ENCODE assay signal across 15 mouse cellular contexts in the genomic region with DNA sequence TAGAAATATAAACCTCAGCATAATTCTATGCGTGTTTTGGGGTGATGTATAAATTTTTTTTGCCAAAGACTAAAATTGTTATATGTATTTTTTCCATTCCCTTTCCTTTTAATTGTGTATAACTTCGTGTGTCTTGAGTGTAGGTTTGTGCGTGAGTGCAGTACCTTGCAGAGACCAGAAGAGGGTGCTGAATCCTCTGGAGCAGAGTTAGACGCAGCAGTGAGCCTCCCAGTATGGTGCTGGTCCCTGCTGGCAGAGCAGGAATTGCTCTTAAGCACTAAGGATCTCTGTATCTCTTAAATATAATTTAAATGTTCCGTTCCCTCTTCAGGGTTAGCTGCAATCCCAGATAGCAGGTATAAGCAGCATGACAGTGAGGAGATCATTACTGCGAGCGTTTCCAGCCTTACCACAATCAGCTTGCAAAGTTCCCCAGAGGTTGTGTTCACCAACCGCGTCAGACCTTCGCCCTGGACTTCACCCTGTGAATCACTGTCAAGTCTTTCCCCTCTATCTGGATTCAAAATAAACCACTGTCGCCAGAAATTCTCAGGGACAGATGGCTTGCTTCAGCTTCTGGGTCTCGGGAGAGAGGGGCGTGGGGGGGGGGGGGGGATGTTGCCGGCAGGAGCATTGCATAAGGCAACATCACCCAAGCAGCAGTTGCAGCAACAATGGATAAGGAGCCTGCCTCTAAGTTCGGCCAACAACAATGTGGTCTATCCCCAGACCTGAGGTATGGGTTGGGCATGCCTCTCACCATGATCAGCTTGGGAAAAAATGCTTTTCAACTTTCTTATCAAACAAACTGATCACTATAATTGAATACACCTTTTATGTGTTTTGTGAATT. TPM values are rescaled to one million over a fixed set of nuclear protein-coding genes. Genes with fewer than 3 reads are reported as not detected.
A peak's percentile ranks its signal among the peaks of the same experiment; 100 is the strongest.
DNase-seq lines count a peak whose midpoint lies in the region; ATAC-seq and TF ChIP-seq lines count a peak whose summit lies in the region.
"Had no signal": no experiment of that assay in that cellular context is flagged by ENCODE, and none has a peak within 500 bp of the region (broad histone marks: within the 10 kb centered on the region; RNA-seq: fewer than 3 reads in every experiment).

No protein-coding gene starts in this region.

- no peaks in the 10 kb centered on the region for H3K36me3 ChIP-seq in intestine, postnatal 0 days (ENCODE audit: control insufficient read depth, insufficient read depth)
- no peaks in the 10 kb centered on the region for H3K36me3 ChIP-seq in intestine, embryonic 15.5 days
- H3K36me3 ChIP-seq in lung, embryonic 16.5 days (ENCODE audit: control insufficient read depth, insufficient read depth, low read length), result no peaks in the 10 kb centered on the region
- no peaks in the 10 kb centered on the region for H3K36me3 ChIP-seq in stomach, postnatal 0 days (ENCODE audit: control insufficient read depth, insufficient read depth, low read length)
- H3K36me3 ChIP-seq: hindbrain, embryonic 10.5 days; midbrain, embryonic 10.5 days; neural tube, embryonic 12.5 days had no signal

- H3K4me3 ChIP-seq in intestine, postnatal 0 days (ENCODE audit: low read depth, low read length), result no peak overlapping the region
- no peak overlapping the region for H3K4me3 ChIP-seq in intestine, embryonic 15.5 days (replicated peaks)
- no peak overlapping the region for H3K4me3 ChIP-seq in lung, embryonic 16.5 days (ENCODE audit: low read length)
- no peak overlapping the region for H3K4me3 ChIP-seq in stomach, postnatal 0 days (ENCODE audit: low read depth, low read length)
- H3K4me3 ChIP-seq: hindbrain, embryonic 10.5 days; midbrain, embryonic 10.5 days; neural tube, embryonic 12.5 days had no signal

- peak; percentile 47 for TF ChIP-seq CTCF in intestine, postnatal 0 days (IDR thresholded peaks at IDR 0.05; ENCODE audit: low read depth)
- peak; percentile 59 for TF ChIP-seq CTCF in stomach, postnatal 0 days (IDR thresholded peaks at IDR 0.05; ENCODE audit: low read depth)

- DNase-seq in lung, postnatal 14 days, result no peak
- peak; percentile 7 for DNase-seq in WW6 (ENCODE audit: low read depth, low spot score)
- DNase-seq in stomach, postnatal 0 days (ENCODE audit: low spot score), result no peak
- no peak for DNase-seq in right cerebral cortex, postnatal 36 days (ENCODE audit: low spot score in 2 of 2)
- DNase-seq: adrenal gland, adult 2 months; cerebellum, adult 11-12 months; gastrocnemius, postnatal 36 days; thymus, postnatal 25 days had no signal

- WGBS in intestine, postnatal 0 days, result 73% methylated on average over 15 of the region's 15 CpGs
- WGBS in intestine, embryonic 15.5 days, result 66% methylated on average over 15 of the region's 15 CpGs
- 55% methylated on average over 15 of the region's 15 CpGs for WGBS in lung, embryonic 16.5 days
- WGBS in stomach, postnatal 0 days, result 65% methylated on average over 15 of the region's 15 CpGs

- H3K27ac ChIP-seq in intestine, postnatal 0 days (ENCODE audit: low read depth, low read length), result no peak overlapping the region
- H3K27ac ChIP-seq in intestine, embryonic 15.5 days, result no peak overlapping the region
- H3K27ac ChIP-seq in lung, embryonic 16.5 days (ENCODE audit: low read length), result no peak overlapping the region
- no peak overlapping the region for H3K27ac ChIP-seq in stomach, postnatal 0 days (replicated peaks)
- H3K27ac ChIP-seq: hindbrain, embryonic 10.5 days; midbrain, embryonic 10.5 days; neural tube, embryonic 12.5 days had no signal

- H3K4me1 ChIP-seq in intestine, postnatal 0 days (replicated peaks; ENCODE audit: control insufficient read depth, insufficient read depth, low read length), result no peaks in the 10 kb centered on the region
- H3K4me1 ChIP-seq in intestine, embryonic 15.5 days (replicated peaks), result no peaks in the 10 kb centered on the region
- H3K4me1 ChIP-seq in lung, embryonic 16.5 days (replicated peaks; ENCODE audit: control insufficient read depth, insufficient read depth, low read length), result peaks cover 5% of the 10 kb centered on the region
- no peaks in the 10 kb centered on the region for H3K4me1 ChIP-seq in stomach, postnatal 0 days (replicated peaks; ENCODE audit: control insufficient read depth, insufficient read depth)
- H3K4me1 ChIP-seq: neural tube, embryonic 12.5 days had no signal

- no peaks in the 10 kb centered on the region for H3K9me3 ChIP-seq in intestine, postnatal 0 days (ENCODE audit: control insufficient read depth)
- no peaks in the 10 kb centered on the region for H3K9me3 ChIP-seq in intestine, embryonic 15.5 days
- no peaks in the 10 kb centered on the region; the same call in 1 of the 2 replicates for H3K9me3 ChIP-seq in lung, embryonic 16.5 days (ENCODE audit: control insufficient read depth, low read length)
- H3K9me3 ChIP-seq in stomach, postnatal 0 days (ENCODE audit: control insufficient read depth, low read length), result no peaks in the 10 kb centered on the region
- H3K9me3 ChIP-seq: hindbrain, embryonic 10.5 days; midbrain, embryonic 10.5 days; neural tube, embryonic 12.5 days had no signal

- H3K27me3 ChIP-seq in intestine, postnatal 0 days (replicated peaks; ENCODE audit: control insufficient read depth, insufficient read depth, low read length), result no peaks in the 10 kb centered on the region
- H3K27me3 ChIP-seq in intestine, embryonic 15.5 days (replicated peaks), result no peaks in the 10 kb centered on the region
- no peaks in the 10 kb centered on the region for H3K27me3 ChIP-seq in lung, embryonic 16.5 days (ENCODE audit: control insufficient read depth, insufficient read depth, low read depth, low read length)
- H3K27me3 ChIP-seq in stomach, postnatal 0 days (ENCODE audit: control insufficient read depth, insufficient read depth, low read length), result no peaks in the 10 kb centered on the region
- H3K27me3 ChIP-seq: neural tube, embryonic 12.5 days had no signal

- no peak overlapping the region for H3K4me2 ChIP-seq in intestine, postnatal 0 days (replicated peaks; ENCODE audit: low read depth)
- H3K4me2 ChIP-seq in intestine, embryonic 15.5 days (replicated peaks), result no peak overlapping the region
- no peak overlapping the region for H3K4me2 ChIP-seq in lung, embryonic 16.5 days (ENCODE audit: low read depth, low read length)
- no peak overlapping the region for H3K4me2 ChIP-seq in stomach, postnatal 0 days (replicated peaks; ENCODE audit: low read depth)
- H3K4me2 ChIP-seq: neural tube, embryonic 12.5 days had no signal

- no peak for TF ChIP-seq EP300 in stomach, postnatal 0 days (optimal IDR thresholded peaks at IDR 0.05)

- H3K9ac ChIP-seq in intestine, postnatal 0 days (ENCODE audit: low read depth, low read length), result no peak overlapping the region
- H3K9ac ChIP-seq in intestine, embryonic 15.5 days, result no peak overlapping the region
- H3K9ac ChIP-seq in lung, embryonic 16.5 days (ENCODE audit: low read length), result no peak overlapping the region
- H3K9ac ChIP-seq in stomach, postnatal 0 days (ENCODE audit: low read length), result no peak overlapping the region
- H3K9ac ChIP-seq: neural tube, embryonic 12.5 days had no signal

- ATAC-seq in intestine, postnatal 0 days, result no peak
- no peak for ATAC-seq in intestine, embryonic 15.5 days
- peak; percentile 67 for ATAC-seq in lung, embryonic 16.5 days (ENCODE audit: low read depth)
- ATAC-seq in stomach, postnatal 0 days (ENCODE audit: low FRiP score, low TSS enrichment), result no peak

RNA-seq across cellular contexts. Expression of a gene that starts 41.4 kb away (rescaled TPM):
- not detected in 2 replicates for polyA plus RNA-seq in intestine, postnatal 0 days (2015; fragmentation: Nextera tagmentation; extraction: Ambion mirVana)
- polyA plus RNA-seq in intestine, embryonic 15.5 days (2015; fragmentation: Nextera tagmentation; extraction: Ambion mirVana), result not detected in 2 replicates
- polyA plus RNA-seq in lung, embryonic 16.5 days (2015; fragmentation: Nextera tagmentation; extraction: Ambion mirVana), result not detected in 2 replicates
- polyA plus RNA-seq in stomach, postnatal 0 days (2015; fragmentation: Nextera tagmentation; extraction: Ambion mirVana), result not detected in 2 replicates
- polyA plus RNA-seq: adrenal gland, adult 2 months; hindbrain, embryonic 10.5 days; limb, embryonic 11.5 days; midbrain, embryonic 10.5 days; neural tube, embryonic 12.5 days had no signal

RNA-seq across cellular contexts. Expression of a gene that starts 42.8 kb away (rescaled TPM):
- polyA plus RNA-seq in intestine, postnatal 0 days (2015; fragmentation: Nextera tagmentation; extraction: Ambion mirVana), result 0.29 and 0.61 TPM in 2 replicates
- polyA plus RNA-seq in intestine, embryonic 15.5 days (2015; fragmentation: Nextera tagmentation; extraction: Ambion mirVana), result 0.73 and 0.80 TPM in 2 replicates
- 0.83 and 1.3 TPM in 2 replicates for polyA plus RNA-seq in lung, embryonic 16.5 days (2015; fragmentation: Nextera tagmentation; extraction: Ambion mirVana)
- 0.16 and 0.18 TPM in 2 replicates for polyA plus RNA-seq in stomach, postnatal 0 days (2015; fragmentation: Nextera tagmentation; extraction: Ambion mirVana)
